Mouse (Mus musculus) C2C12 (cell line): ENCODE results near the gene Fut11. TPM values are rescaled to one million over a fixed set of nuclear protein-coding genes. Genes with fewer than 3 reads are reported as not detected.

Source experiments
- H3K27me3 ChIP-seq: one replicate; pipeline ENCODE4 v1.6.1; 2011; ENCODE audit not compliant: control insufficient read depth, insufficient read depth, insufficient read length
- H3K36me3 ChIP-seq: one replicate; pipeline ENCODE4 v1.6.1; 2011; ENCODE audit not compliant: control insufficient read depth, insufficient read depth
- H3K4me3 ChIP-seq: one replicate; pipeline ENCODE4 v1.5.1; 2011; ENCODE audit warnings: mild to moderate bottlenecking, control low read depth; ENCODE audit not compliant: poor library complexity, insufficient read depth, severe bottlenecking
- H3K79me2 ChIP-seq: one replicate; pipeline ENCODE4 v1.6.1; 2011; ENCODE audit not compliant: control insufficient read depth, insufficient read depth
- H3K79me3 ChIP-seq: one replicate; pipeline ENCODE4 v1.6.1; 2011; ENCODE audit warnings: low read depth, control low read depth
- H3ac ChIP-seq: one replicate; pipeline ENCODE3; 2011; ENCODE audit warnings: low read depth; ENCODE audit not compliant: control insufficient read depth, insufficient read length
- CEBPB ChIP-seq: IDR thresholded peaks from one replicate; pipeline ENCODE4 v1.6.1; 2011; ENCODE audit warnings: low read depth, mild to moderate bottlenecking, control low read depth, moderate library complexity
- CTCF ChIP-seq: IDR thresholded peaks from one replicate; pipeline ENCODE4 v1.5.1; 2011; ENCODE audit not compliant: control insufficient read depth, insufficient read depth, insufficient read length
- FOSL1 ChIP-seq: IDR thresholded peaks from one replicate; pipeline ENCODE4 v1.8.0; 2011; ENCODE audit warnings: mild to moderate bottlenecking, low read length; ENCODE audit not compliant: poor library complexity, insufficient read depth, severe bottlenecking
- MAX ChIP-seq: IDR thresholded peaks from one replicate; pipeline ENCODE4 v1.6.1; 2011; ENCODE audit warnings: mild to moderate bottlenecking, control low read depth
- MYOD1 ChIP-seq: IDR thresholded peaks from one replicate; pipeline ENCODE4 v1.6.1; 2011; ENCODE audit warnings: low read depth; ENCODE audit not compliant: control insufficient read depth, insufficient read length
- MYOG ChIP-seq: IDR thresholded peaks from one replicate; pipeline ENCODE4 v1.6.1; 2011; ENCODE audit not compliant: control insufficient read depth, insufficient read length; ENCODE audit errors: extremely low read depth
- USF1 ChIP-seq: IDR thresholded peaks from one replicate; pipeline ENCODE4 v1.6.1; 2011; ENCODE audit warnings: low read depth, mild to moderate bottlenecking, control low read depth, moderate library complexity
- polyA plus RNA-seq: library from polyadenylated mRNA; unstranded; fragments of >200 nt; fragmentation: generic; extraction: Trizol; gene quantifications from one replicate; pipeline ENCODE4 v1.2.1, GENCODE M21; 2012; ENCODE audit warnings: missing spikeins

The Fut11 gene
- polyA plus RNA-seq, 1 experiment = 6.3 TPM

DNA sequence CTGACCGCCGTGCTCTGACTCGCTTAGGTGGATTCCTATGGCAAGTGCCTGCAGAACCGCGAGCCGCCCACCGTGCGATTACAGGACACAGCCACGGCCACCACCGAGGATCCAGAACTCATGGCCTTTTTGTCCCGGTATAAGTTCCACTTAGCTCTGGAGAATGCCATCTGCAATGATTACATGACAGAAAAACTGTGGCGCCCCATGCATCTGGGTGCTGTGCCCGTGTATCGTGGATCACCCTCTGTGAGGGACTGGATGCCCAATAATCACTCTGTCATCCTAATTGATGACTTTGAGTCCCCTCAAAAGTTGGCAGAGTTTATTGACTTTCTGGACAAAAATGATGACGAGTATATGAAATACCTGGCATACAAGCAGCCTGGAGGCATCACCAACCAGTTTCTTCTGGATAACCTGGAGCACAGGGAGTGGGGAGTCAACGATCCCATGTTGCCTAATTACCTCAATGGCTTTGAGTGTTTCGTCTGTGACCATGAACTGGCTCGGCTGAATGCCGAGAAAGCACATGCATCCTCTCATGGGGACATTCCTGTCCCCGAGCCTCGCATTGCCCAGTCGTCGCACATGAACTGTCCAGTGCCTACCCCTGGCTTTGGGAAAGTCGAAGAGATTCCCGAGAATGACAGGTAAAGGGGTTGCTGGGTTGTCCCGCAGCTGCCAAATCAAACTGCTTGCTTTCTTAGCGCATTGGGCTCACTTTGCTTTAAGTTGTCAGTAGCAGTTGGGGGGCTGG, 1.2 kb downstream of the Fut11 start:
- H3K79me3 ChIP-seq = peaks cover 43% of the 10 kb centered on the region
- peak overlapping the region; percentile 56 for H3K4me3 ChIP-seq
- H3K27me3 ChIP-seq = no peaks in the 10 kb centered on the region
- peaks cover 52% of the 10 kb centered on the region for H3K36me3 ChIP-seq
- TF ChIP-seq MYOG (no peak), USF1 (no peak), MYOD1 (no peak), CEBPB (no peak), FOSL1 (no peak), CTCF (no peak), MAX (no peak)
- H3K79me2 ChIP-seq = peaks cover 54% of the 10 kb centered on the region
- peak overlapping the region; percentile 55 for H3ac ChIP-seq

DNA sequence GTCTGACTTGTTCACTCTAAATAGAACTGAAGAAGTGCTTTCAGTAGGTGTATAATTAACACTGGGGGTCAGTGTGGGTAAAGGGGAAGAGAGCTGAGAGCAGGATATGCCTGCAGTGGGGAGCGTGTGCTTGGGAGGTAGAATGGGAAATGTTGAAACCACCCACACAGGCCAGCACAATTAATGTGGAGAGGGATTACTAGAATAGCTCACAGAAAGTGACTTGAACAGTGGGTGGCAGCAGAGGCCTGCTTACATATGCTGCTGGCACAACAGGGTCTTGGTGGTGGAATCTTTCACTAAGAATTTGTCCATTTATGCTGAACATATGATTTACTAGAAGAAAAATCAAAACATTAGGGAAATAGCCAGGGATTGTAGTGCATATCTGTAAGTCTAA, 2.2 kb downstream of the Fut11 start:
- Histone ChIP-seq H3K79me2 (peaks cover 64% of the 10 kb centered on the region), H3K79me3 (peaks cover 53% of the 10 kb centered on the region), H3K4me3 (no peak overlapping the region), H3K36me3 (peaks cover 42% of the 10 kb centered on the region), H3ac (no peak overlapping the region), H3K27me3 (no peaks in the 10 kb centered on the region)
- TF ChIP-seq USF1 (no peak), CTCF (no peak), CEBPB (no peak), MYOD1 (no peak), MAX (no peak), FOSL1 (no peak), MYOG (no peak)

DNA sequence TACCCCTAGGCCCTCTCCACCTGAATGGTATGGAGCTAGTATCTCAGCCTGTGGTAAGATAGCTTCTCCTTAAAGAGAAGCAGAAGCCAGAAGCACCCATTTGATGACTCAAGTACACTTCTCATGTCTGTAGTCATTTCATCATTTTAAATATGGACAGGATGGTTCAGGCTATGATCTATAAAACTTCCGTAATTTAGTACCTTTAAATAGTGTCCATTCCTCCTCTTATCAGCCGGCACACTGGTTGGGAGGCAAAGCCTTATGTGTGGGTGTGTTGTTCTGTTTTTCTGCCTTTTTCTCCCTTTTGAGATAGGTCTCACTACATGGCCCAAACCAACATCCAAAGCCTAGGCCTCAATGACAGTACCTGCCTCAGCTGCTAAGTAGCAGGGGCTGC, 3.7 kb downstream of the Fut11 start:
- Histone ChIP-seq H3K27me3 (no peaks in the 10 kb centered on the region), H3K79me3 (peaks cover 61% of the 10 kb centered on the region), H3K4me3 (no peak overlapping the region), H3K36me3 (peaks cover 27% of the 10 kb centered on the region), H3ac (no peak overlapping the region), H3K79me2 (peaks cover 79% of the 10 kb centered on the region)
- TF ChIP-seq USF1 (no peak), CEBPB (no peak), CTCF (no peak), MYOD1 (no peak), MAX (no peak), FOSL1 (no peak), MYOG (no peak)

DNA sequence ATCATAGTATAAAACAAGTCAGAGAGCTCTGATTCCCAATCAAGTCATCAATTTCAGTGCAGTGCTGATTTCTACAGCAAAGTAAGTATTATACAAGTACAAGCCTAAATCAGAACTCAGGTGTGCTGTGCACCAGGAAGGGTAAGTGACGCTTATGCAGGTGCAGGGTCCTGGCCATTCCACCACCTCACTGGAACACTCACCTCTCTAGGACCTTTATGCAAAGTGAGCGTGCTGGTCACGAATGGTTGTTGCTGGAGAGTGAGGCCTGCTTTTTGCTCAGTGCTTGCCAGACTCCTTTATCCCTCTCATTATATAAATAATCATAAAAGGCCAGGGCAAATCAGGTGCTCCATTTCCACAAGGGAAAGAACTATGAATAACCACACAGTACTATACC, 5.6 kb downstream of the Fut11 start:
- H3K27me3 ChIP-seq = no peaks in the 10 kb centered on the region
- H3K79me2 ChIP-seq = peaks cover 93% of the 10 kb centered on the region
- TF ChIP-seq MYOG (no peak), MAX (no peak), CTCF (no peak), USF1 (no peak), FOSL1 (no peak), MYOD1 (no peak)

DNA sequence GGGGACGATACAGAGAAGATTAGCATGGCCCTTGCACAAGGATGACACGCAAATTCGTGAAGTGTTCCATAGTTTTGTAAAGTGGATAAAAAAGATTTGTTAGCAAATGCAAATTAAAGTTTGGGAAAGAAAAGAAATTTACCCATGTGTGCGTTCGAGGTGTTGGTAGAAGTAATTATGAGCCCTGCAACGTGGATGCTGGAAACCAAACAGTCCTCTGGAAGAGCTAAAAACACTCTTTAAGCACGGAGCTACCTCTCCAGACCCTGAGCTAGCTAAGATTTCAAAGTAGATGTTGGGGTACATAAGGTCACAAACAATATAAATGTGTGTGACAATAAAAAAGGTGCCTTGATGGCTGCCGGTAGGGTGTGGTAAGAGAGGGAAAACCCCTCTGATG, 6.8 kb downstream of the Fut11 start:
- TF ChIP-seq CTCF (no peak), CEBPB (no peak), MYOG (no peak), MAX (no peak), USF1 (no peak), MYOD1 (no peak)
- peak overlapping the region; percentile 46 for H3ac ChIP-seq
- H3K36me3 ChIP-seq = peaks cover 29% of the 10 kb centered on the region
- peaks cover 83% of the 10 kb centered on the region for H3K79me2 ChIP-seq
- H3K27me3 ChIP-seq = no peaks in the 10 kb centered on the region
- H3K4me3 ChIP-seq = peak overlapping the region; percentile 84
- H3K79me3 ChIP-seq = peaks cover 63% of the 10 kb centered on the region

More for the DNA sequence above, 5.6 kb downstream of the Fut11 start:
- Histone ChIP-seq H3K79me3 (peaks cover 72% of the 10 kb centered on the region), H3ac (no peak overlapping the region), H3K36me3 (peaks cover 30% of the 10 kb centered on the region), H3K4me3 (no peak overlapping the region)
